Mouse (Mus musculus) embryonic fibroblast, embryonic 13.5 days (primary cell): ENCODE results near the gene Arnt. TPM values are rescaled to one million over a fixed set of nuclear protein-coding genes. Genes with fewer than 3 reads are reported as not detected.
"Not testable (repeated sequence)": the region's sequence is repeated elsewhere in the genome, so short reads cannot be mapped to it uniquely, and the experiment has no call there.

ENCODE experiments used
- H3K27ac ChIP-seq: 2 replicates; pipeline ENCODE4 v1.5.1; 2012; ENCODE audit warnings: low read length, control low read depth, inconsistent platforms; ENCODE audit not compliant: insufficient read depth
- H3K4me1 ChIP-seq: 2 replicates; pipeline ENCODE4 v1.6.1; 2011; ENCODE audit warnings: low read length; ENCODE audit not compliant: control insufficient read depth, insufficient read depth
- H3K4me3 ChIP-seq: 2 replicates; pipeline ENCODE4 v1.5.1; 2011; ENCODE audit warnings: mild to moderate bottlenecking, control low read depth, low read length; ENCODE audit not compliant: insufficient read depth
- CTCF ChIP-seq: IDR thresholded peaks from 2 replicates; pipeline ENCODE4 v1.5.1; 2011; ENCODE audit warnings: mild to moderate bottlenecking, control low read depth, low read length, moderate library complexity, borderline replicate concordance; ENCODE audit not compliant: insufficient read depth
- POLR2A ChIP-seq: IDR thresholded peaks from 2 replicates; pipeline ENCODE4 v1.6.1; 2011; ENCODE audit warnings: low read depth, mild to moderate bottlenecking, control low read depth, low read length, moderate library complexity
- polyA plus RNA-seq: library from polyadenylated mRNA; stranded (reverse); fragments of >200 nt; gene quantifications from 2 replicates; pipeline ENCODE4 v1.2.4, GENCODE M21; 2011; ENCODE audit warnings: low read depth; ENCODE audit not compliant: missing spikeins, insufficient read length

Gene Arnt
- 56.8 and 72.1 TPM in 2 replicates for polyA plus RNA-seq

- peak within 1 kb of the TSS; percentile 32 for H3K27ac ChIP-seq
- H3K4me1 ChIP-seq, result 0 out of 2 replicates have a peak, but pooled peaks cover 3% of the 10 kb centered on the region
- peak within 1 kb of the TSS; percentile 95 for H3K4me3 ChIP-seq
- peak; percentile 76 for TF ChIP-seq POLR2A
- no peak for TF ChIP-seq CTCF
Measured at GRCm38 (mm10) chr3:95434136-95434982, at the start of gene Arnt. Gene Arnt, plus strand, starts transcription at chr3:95434388.

GRCm38 (mm10) chr3:95385401-95386075 is 48.6 kb upstream of the Arnt start:
- Histone ChIP-seq H3K4me3 (no peak overlapping the region), H3K4me1 (no peaks in the 10 kb centered on the region), H3K27ac (no peak overlapping the region)
- TF ChIP-seq POLR2A (no peak), CTCF (no peak)

- H3K4me1 ChIP-seq, result no peaks in the 10 kb centered on the region
- H3K4me3 ChIP-seq, result no peak overlapping the region
- no peak overlapping the region for H3K27ac ChIP-seq
- no peak for TF ChIP-seq CTCF
- TF ChIP-seq POLR2A, result no peak
Measured at GRCm38 (mm10) chr3:95394385-95394784, 39.8 kb upstream of the Arnt start.

GRCm38 (mm10) chr3:95402741-95403140 is 31.4 kb upstream of the Arnt start, which contains the start of gene 4930558C23Rik:
Gene 4930558C23Rik, minus strand, starts transcription at chr3:95402841.
- Histone ChIP-seq H3K27ac (no peak within 1 kb of the TSS), H3K4me3 (no peak within 1 kb of the TSS), H3K4me1 (peaks cover 5% of the 10 kb centered on the region; the same call in 1 of the 2 replicates)
- TF ChIP-seq CTCF, result no peak
- no peak for TF ChIP-seq POLR2A

GRCm38 (mm10) chr3:95407728-95408127 is 26.5 kb upstream of the Arnt start:
- peak overlapping the region; percentile 19 for H3K27ac ChIP-seq
- no peak overlapping the region for H3K4me3 ChIP-seq
- peaks cover 5% of the 10 kb centered on the region; the same call in 1 of the 2 replicates for H3K4me1 ChIP-seq
- no peak for TF ChIP-seq CTCF
- no peak for TF ChIP-seq POLR2A

GRCm38 (mm10) chr3:95408852-95409251 is 25.3 kb upstream of the Arnt start:
- TF ChIP-seq POLR2A, result no peak
- no peak for TF ChIP-seq CTCF
- H3K27ac ChIP-seq, result no peak overlapping the region
- H3K4me1 ChIP-seq, result peaks cover 5% of the 10 kb centered on the region; the same call in 1 of the 2 replicates
- no peak overlapping the region for H3K4me3 ChIP-seq

- Histone ChIP-seq H3K4me3 (no peak overlapping the region), H3K27ac (no peak overlapping the region), H3K4me1 (peaks cover 4% of the 10 kb centered on the region; the same call in 1 of the 2 replicates)
- no peak for TF ChIP-seq CTCF
- TF ChIP-seq POLR2A, result no peak
Measured at GRCm38 (mm10) chr3:95412268-95412667, 21.9 kb upstream of the Arnt start.

- Histone ChIP-seq H3K27ac (no peak overlapping the region), H3K4me1 (no peaks in the 10 kb centered on the region), H3K4me3 (no peak overlapping the region)
- TF ChIP-seq POLR2A (no peak), CTCF (no peak)
Measured at GRCm38 (mm10) chr3:95417866-95418265, 16.3 kb upstream of the Arnt start.

GRCm38 (mm10) chr3:95426476-95426875 is 7.7 kb upstream of the Arnt start:
- not testable (repeated sequence) for H3K4me1 ChIP-seq, H3K27ac ChIP-seq, H3K4me3 ChIP-seq

GRCm38 (mm10) chr3:95427117-95427890 is 6.9 kb upstream of the Arnt start:
- H3K27ac ChIP-seq, H3K4me1 ChIP-seq, H3K4me3 ChIP-seq: not testable (repeated sequence)

- H3K4me1 ChIP-seq, H3K27ac ChIP-seq: not testable (repeated sequence)
- H3K4me3 ChIP-seq, result 0 out of 2 replicates have a peak overlapping the region, but pooled peaks have one; percentile 14
Measured at GRCm38 (mm10) chr3:95427891-95428238, 6.3 kb upstream of the Arnt start.

- H3K4me1 ChIP-seq, H3K27ac ChIP-seq, H3K4me3 ChIP-seq: not testable (repeated sequence)
Measured at GRCm38 (mm10) chr3:95428423-95428822, 5.8 kb upstream of the Arnt start.
